Mouse (Mus musculus): ENCODE data around the gene Xpo1.
"Not testable (repeated sequence)": the region's sequence is repeated elsewhere in the genome, so short reads cannot be mapped to it uniquely, and the experiment has no call there.

The Xpo1 gene

DNA sequence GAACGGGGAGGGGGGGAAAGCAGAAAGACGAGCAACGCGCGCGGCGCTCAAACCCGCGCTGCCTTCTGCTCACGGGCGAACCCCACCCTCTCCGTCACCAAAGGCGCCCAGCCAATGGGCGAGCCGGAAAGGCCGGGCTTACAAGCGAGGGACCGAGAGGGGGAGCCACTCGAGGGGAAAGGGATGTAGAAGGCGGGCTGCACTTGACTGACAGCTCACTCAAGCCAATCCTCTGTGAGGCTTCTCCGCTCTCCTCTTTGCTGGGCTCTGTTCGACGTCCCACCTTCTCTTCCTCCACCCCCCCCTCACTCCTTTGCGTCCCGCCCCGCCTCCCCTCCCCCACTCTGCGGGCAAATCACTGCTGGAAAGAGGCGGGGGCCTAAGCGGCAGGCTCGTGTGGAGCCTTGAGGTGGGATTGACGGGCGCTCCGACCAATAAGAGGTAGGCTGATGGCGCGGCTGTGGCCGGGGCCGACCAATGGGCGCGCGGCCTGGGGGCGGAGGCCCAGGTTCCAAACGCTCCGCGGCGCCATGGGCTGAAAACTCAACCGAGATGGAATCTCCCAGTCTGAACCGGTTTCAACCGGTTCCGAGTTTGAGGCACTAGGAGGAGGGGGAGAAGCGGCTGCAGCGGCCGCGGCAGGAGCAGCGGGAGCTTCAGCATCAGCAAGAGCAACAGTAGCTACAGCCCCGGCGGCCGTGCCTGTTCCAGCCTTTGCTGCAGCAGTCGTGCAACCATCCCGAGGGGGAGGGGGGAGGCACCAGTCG lies at the start of gene Xpo1:
Xpo1 (plus strand) TSS at position 615 of the 767 bp plus-strand sequence.
- peak; percentile 100 for DNase-seq

GRCm38 (mm10) chr11:23209717-23210116 lies 46.1 kb upstream of the Xpo1 start:
- no peak for DNase-seq

GRCm38 (mm10) chr11:23210590-23211510 lies 45.0 kb upstream of the Xpo1 start:
- peak; percentile 84 for DNase-seq

GRCm38 (mm10) chr11:23217430-23217829 lies 38.4 kb upstream of the Xpo1 start:
- no peak for DNase-seq

DNA sequence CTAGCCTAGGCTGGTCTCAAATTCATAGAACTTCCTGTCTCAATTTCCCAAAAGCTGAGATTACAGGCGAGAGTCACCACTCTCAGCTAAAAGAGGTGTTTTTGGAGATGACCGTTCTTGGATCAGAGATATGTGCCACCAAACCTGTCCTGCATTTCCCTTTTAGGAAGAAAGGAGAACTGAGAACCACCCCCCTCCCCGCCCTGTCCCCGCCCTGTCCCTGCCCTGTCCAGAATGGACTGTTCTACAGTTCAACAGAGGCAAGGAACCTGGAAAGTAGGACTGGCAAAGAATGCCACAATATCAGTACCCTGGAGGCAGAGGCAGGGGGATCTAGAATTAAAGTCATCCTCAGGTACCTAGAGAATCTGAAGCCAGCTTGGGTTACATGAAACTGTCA lies 19.8 kb upstream of the Xpo1 start:
- no peak for DNase-seq

DNA sequence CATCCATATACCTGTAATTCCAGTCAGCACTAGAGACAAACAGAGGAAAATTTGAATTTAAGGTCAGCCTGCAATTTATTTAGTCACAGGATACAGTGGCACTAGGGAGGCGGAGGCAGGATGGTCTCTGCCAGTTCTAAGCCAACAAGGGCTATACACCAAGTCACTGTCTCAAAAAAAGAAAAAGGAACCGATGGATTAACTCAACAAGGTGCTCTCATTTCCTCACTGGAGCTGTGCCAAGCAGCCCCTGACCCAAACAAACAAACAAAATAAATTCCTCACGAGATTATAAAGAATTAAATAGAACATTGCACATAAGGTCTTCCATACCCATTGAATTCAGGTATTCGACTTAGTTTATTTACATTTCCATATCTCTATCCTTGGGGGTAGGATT lies 1.9 kb upstream of the Xpo1 start:
- no peak for DNase-seq

- DNase-seq: no peak
These were observed 1.3 kb upstream of the Xpo1 start for GRCm38 (mm10) chr11:23254548-23254947.

DNA sequence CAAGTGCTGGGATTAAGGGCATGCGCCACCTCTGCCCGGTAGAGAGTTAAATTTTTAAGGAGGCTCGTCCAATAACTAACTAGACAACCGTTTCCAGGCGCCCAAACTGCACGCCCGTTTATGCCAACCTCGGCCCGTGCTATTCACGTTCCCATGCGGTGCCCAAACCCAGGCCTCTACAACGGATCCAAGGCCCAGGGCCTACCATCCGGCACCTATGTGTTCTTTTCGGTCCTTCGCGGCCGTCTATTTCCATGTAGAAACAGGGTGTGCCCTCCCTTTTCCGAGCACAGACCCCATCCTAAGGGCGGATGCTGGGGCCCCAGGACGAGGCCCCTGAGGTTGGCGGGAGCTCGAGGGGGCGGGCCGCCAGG lies 801 bp upstream of the Xpo1 start:
- no peak for DNase-seq

GRCm38 (mm10) chr11:23256194-23256802 lies 457 bp downstream of the Xpo1 start:
- no peak for DNase-seq

DNA sequence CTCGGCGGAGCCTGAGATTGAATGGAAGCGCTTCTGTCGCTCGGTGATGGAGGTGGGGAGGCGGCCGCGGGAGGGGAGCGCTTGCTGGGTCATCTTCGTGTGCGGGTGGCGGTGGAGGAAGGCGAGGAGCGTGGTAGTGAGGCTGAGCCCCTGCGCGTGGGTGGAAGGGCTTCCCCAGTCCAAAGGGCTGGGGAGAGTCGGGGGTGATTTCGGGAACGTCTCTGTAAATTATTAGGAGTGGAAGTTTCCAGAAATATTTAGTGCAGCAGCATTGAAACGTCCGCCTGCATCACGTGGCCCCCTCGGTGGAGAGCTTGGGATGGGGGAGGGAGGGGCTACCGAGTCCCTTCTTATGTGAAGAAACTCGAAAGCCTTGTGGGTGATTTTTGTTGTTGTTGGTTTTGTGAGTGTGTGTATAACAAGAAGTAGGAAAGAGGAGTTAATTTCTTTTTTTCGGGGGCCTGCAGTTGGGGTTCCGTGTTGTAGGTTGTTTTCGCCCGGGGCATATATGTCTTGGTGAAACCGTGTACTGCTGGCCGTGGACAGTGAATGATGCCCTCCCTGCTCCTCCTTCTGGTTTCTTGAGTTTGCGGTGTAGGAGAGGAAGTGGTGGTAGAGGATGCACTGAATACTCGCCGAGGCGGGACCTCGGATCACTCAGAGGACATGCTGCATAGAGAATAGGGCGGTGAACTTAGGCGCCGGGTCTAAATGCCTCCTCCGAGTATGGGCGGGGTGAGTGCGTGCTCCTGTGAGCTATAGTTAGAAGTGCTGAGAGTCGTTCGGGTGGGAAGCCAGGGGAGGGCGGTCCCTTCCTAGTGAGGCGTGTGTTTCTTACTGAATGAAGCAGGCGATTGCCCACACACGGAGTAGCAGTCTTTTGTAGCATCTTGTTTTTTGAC lies 1.2 kb downstream of the Xpo1 start:
- peak; percentile 80 for DNase-seq

DNA sequence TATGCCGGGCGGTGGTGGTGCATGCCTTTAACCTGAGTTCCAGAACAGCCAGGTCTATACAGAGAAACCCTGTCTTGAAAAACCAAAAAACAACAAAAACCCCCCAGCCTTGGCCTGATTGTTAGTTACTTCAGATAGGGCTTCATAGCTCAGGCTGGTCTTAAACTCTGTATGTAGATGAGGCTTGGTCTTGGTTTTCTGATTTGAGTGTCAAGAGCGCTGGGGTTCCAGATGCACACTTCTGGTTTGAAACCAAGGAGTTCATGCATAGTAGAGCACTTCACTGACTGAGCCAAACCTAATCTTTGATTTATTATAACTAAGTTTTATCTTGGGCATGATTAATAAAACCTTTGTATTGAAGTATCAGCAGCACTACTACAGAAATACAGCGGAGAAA lies 3.2 kb downstream of the Xpo1 start:
- no peak for DNase-seq

- no peak for DNase-seq
These were observed 3.6 kb downstream of the Xpo1 start for GRCm38 (mm10) chr11:23259481-23259880.

GRCm38 (mm10) chr11:23260186-23260585 lies 4.3 kb downstream of the Xpo1 start:
- DNase-seq: no peak

DNA sequence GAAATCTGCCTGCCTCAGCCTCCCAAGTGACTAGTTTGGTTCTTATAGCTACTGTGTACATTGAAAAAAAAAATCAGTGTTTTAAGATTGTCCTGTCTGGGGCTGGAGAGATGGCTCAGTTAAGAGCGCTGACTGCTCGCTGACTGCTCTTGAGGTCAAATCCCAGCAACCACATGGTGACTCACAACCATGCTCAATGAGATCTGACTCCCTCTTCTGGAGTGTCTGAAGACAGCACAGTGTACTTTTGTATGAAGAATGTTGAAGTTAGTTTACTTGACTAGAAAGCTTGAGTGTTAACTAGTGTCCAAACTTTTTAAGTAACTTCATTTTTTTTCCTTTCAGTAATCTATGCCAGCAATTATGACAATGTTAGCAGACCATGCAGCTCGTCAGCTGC lies 5.6 kb downstream of the Xpo1 start:
- no peak for DNase-seq

- DNase-seq: no peak
These were observed 9.1 kb downstream of the Xpo1 start for GRCm38 (mm10) chr11:23264949-23265348.

DNA sequence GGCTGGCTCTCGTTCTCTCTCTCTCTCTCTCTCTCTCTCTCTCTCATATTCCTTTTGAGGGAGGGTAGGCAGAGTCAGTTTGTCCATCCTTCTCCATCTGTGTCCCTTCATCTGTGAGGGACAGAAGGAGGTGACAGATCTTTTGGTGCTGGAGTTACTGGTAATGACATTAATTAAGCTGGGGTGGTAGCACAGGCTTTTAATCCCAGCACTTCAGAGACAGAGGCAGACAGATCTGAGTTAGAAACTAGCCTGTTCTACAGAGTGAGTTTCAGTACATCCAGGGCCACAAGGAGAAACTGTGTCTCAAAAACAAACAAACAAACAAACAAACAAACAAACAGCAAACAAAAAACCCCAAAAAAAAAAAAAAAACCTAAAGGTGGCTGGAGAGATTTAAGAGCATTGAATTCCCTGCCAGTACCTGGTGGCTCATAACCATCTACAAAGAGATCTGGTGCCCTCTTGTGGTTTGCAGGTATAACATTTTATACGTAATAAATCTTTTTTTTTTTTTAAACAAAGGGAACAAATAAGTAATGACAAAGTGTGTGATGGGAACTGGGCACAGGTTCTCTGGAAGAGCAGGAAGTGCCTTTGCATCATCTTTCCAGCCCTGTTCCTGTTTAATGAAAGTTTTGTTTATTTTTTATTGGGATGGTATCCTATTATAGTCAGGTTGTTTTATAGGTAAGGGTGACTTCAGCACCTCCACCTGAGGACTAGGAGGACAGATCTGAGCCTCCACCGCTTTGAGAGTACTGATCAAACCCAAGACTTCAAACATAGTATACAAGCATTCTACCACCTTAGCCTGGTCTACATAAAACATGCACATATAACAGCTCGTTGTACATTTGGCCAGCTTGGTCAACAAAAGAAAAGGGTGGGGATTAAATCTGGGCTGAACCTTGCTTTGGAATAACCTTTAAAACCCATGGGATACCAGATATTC lies 16.2 kb downstream of the Xpo1 start:
- DNase-seq: peak; percentile 64

- no peak for DNase-seq
These were observed 19.9 kb downstream of the Xpo1 start for GRCm38 (mm10) chr11:23275780-23276179.

DNA sequence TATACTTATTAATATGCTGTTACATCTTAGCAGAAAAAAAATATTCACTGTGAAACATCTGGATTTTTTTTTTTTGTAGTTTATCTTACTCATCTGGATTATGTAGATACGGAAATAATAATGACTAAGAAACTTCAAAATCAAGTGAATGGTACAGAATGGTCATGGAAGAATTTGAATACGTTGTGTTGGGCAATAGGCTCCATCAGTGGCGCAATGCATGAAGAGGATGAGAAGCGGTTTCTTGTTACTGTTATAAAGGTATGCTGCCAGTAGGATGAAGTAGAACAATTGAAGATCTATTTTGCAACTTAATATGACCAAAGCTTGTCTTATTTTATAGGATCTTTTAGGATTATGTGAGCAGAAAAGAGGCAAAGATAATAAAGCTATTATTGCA lies 28.6 kb downstream of the Xpo1 start:
- DNase-seq: no peak

DNA sequence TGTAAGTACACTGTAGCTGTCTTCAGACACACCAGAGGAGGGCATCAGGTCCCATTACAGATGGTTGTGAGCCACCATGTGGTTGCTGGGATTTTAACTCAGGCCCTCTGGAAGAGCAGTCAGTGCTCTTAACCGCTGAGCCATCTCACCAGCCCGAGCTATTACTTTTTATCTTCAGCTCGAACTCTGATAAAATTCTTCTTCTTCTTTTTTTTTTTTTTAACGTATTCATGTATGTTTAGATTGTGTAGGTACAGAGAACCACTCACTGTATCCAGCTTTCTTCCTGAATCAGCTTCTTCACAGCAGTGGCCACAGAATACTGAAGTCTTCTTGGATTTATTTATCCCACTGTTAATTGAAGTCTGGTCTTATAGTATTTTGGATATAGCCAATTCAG lies 33.0 kb downstream of the Xpo1 start:
- not testable (repeated sequence) for DNase-seq

- DNase-seq: no peak
These were observed 41.5 kb downstream of the Xpo1 start for GRCm38 (mm10) chr11:23297379-23297778.

GRCm38 (mm10) chr11:23298301-23298700 lies 42.5 kb downstream of the Xpo1 start:
- DNase-seq: no peak

Measured in embryo, embryonic 11 days (tissue).